Mouse (Mus musculus): Measurements from ENCODE around the gene Slc30a5.
"Not testable (repeated sequence)": the region's sequence is repeated elsewhere in the genome, so short reads cannot be mapped to it uniquely, and the experiment has no call there.

Slc30a5 gene

DNA sequence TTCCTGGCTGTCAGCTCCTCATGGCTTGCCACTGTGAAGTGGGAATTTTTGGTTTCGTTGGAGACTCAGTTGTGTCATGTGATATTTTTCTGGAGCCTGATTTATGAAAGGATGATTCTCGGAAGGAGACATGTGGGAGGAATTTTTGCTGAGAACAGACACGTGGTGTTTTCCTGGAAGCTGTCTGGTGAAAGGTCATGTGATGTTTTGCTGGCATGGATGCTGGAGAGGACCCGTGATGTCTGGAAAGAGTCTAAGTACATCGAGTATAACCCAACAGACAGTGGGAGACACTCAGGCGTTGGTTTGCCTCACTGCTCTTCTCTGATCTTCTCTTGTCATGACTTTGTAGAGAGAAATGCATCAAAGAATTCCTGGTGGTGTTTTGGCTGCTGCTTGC is 8.5 kb upstream of the Slc30a5 start:
- DNase-seq (ENCODE audit: low read depth, low spot score) = no peak

DNA sequence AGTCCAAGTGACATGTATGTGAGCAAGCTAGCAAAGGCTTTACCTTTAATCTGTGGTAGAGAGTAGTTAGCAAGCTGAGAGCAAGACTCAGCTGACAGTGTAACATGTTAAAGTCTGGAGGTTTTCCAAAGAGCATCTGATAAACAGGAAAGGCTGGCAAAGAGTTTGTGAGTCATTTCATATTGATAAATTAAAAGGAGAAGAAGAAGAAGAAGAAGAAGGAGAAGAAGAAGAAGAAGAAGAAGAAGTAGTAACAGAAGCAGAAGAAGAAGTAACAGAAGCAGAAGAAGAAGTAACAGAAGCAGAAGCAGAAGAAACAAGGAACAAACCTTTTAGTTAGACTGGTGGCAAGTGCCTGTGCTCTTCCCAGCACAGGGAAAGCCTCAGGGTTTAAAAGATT is 1.6 kb upstream of the Slc30a5 start:
- no peak for DNase-seq (ENCODE audit: low read depth, low spot score)

DNA sequence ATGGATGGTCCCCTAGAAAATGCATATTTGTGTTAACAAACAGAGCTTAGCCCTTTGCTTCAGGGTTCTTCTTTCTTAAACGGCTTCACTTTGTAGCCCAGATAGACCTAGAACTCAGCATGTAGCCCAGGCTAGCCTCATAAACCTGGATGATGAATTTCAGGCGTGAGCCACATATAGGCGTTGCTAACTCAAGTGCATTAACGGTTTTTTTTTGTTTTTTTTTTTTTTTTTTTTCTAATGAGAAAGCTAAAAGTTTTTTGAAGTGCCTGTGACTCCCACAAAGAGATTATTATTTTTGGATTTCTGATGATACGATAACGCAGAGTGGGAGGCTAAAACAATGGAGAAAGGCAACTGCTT is 394 bp upstream of the Slc30a5 start:
- no peak for DNase-seq (ENCODE audit: low read depth, low spot score)

DNA sequence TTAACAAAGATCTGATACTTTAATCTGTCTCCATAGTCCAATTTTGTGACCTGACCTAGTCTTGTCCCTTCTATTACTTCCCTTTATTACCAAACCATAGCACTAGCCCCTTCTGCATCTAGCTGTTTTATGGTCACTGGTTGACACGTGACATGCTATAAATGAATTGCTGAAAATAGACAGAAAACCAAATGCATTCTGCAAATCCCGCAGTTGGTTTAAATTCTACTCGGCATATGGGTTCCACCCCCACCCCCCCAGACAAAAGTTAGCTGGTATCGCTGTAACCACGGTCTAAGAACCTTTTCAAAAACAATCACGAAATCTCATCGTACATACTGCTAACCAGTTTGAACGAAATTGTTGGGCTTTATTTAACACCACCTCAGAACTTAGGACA is 1.0 kb downstream of the Slc30a5 start:
- DNase-seq (ENCODE audit: low read depth, low spot score) = peak; percentile 29

DNA sequence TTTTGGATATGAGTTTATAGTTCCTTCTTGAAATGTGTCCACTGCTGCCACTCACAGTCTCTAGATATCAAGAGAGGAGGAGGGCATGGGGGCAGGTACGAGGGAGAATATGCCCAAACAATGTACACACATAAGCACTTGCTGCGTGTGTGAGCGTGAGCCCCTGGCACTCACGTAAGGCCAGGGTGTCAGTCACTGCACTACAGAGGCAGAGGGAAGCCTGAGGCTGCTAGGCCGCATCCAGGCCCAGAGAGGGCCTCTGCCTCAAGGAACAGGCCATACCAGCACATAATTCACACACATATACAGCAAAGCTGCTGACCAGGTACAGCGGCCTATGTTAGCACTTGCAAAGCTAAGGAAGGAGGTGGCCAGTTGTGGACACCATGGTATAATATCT is 2.1 kb downstream of the Slc30a5 start:
- no peak for DNase-seq (ENCODE audit: low read depth, low spot score)

DNA sequence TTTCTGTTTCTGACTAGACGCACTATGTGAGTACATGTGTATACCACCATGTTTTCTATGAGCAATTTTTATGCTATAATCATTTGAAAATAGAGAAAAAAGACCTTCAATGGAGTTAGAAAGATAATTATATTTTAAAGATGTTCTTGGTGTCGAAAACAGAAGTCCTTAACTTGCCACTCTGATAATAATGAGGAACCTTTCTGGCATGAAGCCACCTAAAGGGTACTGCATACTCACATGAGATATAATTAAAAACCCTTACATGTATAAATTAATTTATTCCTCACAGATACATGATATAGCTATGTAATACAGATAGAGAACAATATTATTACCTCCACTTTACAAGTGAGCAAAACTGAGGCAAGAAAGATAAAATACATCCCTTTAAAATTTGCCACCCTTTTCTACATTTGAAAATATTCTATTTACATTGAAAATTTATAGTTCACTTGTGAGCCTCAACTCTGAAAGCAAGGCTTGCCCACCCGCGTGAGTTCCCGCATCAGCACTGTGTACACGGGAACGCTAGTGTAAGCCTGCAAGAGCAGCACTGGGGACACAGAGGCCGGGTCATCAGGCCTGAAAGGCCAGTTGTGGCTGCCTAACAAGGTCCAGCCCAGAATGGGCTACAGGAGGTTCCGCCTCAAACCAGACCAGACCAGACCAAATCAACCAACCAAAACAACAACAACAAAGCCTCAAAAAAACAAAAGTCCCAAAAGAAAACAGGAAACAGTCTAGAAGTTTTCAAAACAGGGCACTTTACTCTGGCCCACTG is 7.4 kb downstream of the Slc30a5 start:
- no peak for DNase-seq (ENCODE audit: low read depth, low spot score)

DNA sequence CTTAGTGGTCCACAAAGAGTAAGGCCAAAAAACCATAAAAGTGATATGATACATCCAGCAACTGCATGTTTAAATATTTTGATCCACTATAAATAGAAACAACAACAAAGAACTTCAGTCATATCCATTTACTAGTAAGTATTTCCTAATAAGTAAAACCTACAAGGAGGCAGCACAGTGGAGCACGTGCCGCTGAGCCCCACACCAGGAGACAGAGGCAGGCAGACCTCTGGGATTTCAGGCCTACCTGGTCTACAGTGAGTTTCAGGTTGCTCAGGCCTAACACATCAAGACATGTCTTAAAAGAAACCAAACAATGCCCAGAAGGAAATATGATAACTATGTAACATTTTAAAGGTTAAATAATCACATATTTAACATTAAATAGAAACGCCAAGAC is 8.3 kb downstream of the Slc30a5 start:
- DNase-seq (ENCODE audit: low read depth, low spot score) = no peak

DNA sequence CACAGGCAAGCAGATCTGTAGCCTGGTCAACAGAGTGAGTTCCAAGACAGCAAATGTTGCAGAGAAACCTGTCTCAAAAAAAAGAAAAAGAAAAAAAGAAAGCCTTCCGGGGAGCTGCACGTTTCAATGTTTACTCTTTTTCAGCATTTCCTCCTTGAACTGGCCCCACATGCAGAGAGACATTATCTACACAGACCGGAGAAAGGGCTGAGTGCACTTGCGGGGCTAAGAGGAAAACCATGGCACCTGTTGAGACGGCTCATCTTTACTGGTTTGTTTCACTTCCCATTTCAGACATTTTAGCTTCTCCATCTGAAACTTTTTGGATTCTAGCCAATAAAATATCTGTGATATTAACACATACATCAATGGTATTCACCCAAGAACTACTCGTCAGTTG is 8.9 kb downstream of the Slc30a5 start:
- DNase-seq (ENCODE audit: low read depth, low spot score) = no peak

DNA sequence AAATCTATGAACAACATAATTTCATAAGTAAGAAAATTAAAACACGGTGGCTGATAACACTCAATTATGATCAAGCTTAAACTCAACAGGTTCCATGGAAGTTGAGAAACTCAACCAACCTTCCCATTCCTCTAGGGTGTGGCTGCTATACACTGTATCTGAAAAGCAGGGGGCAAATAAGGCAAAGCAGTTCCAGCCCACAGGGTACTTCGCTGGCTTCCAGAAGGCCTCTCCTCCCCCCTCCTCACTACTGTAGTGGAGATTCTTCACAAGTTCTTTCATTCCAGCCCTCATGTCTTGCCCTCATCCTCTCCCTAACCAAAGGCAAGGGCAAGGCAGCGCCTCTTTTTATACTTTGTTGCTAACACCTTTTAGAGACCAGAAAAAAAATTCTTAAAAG is 9.4 kb downstream of the Slc30a5 start:
- DNase-seq (ENCODE audit: low read depth, low spot score) = no peak

DNA sequence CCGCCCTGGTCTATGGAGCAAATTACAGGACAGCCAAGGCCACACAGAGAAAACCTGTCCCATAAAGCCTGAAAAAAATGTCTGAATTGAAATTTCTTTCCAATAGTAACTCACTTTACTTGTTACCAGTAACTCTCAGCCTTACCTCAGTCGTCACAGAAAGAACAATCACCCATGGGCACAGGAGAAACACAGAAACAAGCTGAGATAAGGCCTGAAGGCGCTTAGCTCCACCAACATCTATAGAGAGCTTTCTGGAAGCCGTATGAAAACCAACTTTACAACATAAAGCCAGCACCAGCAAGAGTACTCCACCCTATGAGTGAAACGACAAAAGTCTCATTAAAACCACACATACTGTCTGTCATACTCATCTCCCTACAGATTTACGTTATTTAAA is 18.8 kb downstream of the Slc30a5 start:
- DNase-seq (ENCODE audit: low read depth, low spot score) = no peak

DNA sequence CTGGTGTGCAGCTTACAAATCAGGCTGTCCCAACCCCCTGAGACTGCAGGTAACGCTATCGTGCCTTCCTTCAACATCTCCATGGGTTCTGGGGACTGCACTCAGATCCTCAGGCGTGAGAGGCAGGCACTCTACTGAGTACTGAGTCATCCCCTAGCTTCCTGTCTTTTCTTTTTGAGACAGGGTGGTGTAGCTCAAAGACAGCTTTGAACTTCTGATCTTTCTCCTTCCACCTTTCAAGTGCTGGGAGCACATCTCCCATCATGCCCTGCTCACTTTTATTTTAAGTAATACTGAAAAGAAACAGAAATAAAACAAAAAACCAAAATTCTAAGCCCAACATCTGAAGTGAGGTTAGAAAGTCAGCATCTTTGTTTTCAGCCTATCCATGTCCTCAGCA is 27.5 kb downstream of the Slc30a5 start:
- DNase-seq (ENCODE audit: low read depth, low spot score) = peak; percentile 7

DNA sequence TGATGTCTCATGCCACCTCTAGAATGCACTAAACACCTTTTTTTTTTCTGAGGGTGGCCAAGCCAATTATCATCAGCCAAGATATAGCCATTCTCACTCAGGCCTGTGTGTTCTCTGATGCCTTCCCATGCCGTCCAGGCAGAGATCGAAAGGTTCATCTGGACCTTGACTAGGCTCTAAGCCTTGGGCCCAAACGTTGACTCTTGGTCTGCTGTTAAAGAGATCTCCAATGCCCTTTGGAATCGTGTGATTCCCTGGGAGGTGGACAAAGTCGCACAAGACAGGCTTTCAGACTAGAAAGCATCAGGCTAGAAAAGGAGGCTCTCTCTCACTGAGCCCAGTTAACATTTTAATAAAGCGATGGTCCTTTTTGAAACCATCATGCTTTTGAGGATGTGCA is 36.1 kb downstream of the Slc30a5 start:
- DNase-seq (ENCODE audit: low read depth, low spot score) = no peak

DNA sequence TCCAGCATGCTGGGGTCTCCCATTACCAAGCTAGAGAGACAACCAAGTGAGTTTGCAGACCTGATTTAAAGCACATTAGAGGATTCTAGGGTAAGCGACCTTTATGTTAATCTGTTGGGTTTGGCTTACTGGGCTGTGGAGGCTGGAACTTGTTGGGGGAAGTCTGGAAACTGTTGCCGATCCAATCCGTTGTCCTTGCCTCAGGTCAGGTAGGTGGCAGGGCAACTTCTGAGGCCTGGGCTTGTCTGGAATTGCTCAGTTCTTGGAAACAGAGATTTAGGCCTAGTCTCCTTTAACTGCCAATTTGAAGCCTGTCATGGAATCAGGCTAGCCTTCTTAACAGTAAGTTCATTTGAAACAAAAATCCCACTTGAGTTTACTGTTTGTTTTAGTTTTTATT is 44.1 kb downstream of the Slc30a5 start:
- no peak for DNase-seq (ENCODE audit: low read depth, low spot score)

DNA sequence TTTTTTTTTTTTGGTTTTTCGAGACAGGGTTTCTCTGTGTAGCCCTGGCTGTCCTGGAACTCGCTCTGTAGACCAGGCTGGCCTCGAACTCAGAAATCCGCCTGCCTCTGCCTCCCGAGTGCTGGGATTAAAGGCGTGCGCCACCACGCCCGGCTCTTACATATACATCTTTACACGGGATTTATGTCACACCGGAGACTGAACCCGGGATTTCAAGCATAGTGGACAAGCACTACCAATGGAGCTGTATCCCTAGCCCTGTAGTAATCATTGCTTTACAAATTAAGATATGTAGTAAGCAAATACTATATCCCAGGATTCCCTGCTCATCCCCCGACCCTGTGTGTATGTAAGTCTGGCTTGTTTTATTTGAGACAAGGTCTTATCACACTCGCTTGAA is 45.2 kb downstream of the Slc30a5 start:
- not testable (repeated sequence) for DNase-seq (ENCODE audit: low read depth, low spot score)

DNA sequence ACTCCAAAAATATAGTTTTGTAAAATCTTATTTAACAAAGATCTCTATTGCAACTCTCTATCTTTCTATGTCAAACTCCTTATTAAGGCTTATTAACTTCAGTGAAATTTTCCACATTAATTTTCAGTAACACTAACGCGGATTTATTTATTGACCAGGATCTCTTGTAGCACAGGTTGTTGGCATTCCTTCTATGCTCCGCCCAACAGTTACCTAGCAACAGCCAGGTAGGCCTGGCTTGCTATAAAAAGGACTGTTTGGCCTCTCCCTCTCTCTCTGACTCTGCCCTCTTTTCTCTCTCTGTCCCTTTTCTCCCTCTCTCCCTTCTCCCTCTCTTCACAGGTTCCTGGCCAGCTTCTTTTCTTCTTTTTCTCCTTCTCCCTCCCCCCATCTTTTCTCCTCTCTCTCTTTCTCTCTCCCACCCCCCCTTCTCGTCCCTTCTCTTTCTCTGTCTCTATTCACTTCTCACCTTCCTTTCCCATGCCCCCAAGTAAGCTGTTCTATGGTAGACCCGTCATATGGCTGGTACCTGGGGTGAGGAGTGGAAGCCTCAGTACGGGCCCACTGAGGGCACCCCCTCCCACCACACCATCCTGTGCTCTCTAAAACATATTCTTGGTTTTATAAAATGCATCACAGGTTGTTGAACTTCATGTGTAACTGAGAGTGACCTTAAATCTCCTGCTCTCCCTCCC is 45.8 kb downstream of the Slc30a5 start:
- DNase-seq (ENCODE audit: low read depth, low spot score) = no peak

DNA sequence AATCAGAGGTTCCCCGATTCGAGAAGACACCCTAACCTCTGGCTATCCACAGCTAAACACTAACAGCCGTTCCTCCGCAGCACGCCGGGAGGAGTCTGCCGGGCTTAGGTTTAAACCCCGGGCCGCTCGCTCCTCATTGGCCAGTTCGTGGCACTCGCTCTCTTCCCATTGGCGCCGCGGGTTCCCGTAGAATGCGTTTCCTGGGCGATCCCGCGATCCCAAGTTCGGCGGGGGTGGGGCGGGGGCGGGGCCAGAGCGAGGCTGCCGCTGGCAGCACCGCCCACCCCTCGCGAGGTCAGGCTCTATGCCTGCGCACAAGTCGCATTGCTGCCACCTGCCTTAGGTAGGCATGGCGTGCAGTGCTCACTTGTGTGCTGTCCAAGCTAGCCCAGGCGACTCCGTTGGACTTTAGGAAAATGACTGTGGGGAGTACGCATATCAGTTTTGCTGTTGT is 46.8 kb downstream of the Slc30a5 start, which contains the start of gene Ccnb1:
Gene Ccnb1 (minus strand): TSS at position 157 of the 454 bp plus-strand sequence.
- DNase-seq (ENCODE audit: low read depth, low spot score) = peak; percentile 95

DNA sequence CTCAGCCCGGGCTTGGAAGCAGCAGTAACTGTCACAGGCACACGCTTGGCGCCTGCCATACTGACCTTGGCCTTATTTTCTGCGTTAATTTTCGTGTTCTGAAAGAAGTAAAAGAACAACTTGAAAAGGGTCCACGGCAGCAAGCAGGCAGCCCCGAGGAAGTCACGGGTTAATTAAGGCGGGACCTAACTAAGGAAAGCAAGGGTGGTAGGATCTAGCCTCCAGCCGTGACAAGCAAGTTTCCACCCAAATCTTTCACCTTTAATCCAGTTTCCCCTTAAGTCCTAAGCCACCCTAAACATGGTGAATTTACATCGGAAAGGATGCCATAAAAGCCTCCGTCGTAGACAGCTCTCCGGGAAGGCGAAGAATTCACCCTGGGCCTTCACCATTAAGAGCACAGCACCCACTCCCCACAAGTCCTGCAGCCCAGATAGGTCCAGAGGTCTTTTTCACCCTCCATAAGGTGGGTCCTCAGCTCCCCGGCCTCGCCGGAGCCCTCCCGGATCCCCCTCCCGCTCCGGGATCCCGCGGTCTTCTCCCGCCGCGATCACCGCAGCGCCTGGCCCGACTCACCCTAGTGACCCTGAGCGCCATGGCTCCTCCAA is 47.3 kb downstream of the Slc30a5 start:
- DNase-seq (ENCODE audit: low read depth, low spot score) = no peak

DNA sequence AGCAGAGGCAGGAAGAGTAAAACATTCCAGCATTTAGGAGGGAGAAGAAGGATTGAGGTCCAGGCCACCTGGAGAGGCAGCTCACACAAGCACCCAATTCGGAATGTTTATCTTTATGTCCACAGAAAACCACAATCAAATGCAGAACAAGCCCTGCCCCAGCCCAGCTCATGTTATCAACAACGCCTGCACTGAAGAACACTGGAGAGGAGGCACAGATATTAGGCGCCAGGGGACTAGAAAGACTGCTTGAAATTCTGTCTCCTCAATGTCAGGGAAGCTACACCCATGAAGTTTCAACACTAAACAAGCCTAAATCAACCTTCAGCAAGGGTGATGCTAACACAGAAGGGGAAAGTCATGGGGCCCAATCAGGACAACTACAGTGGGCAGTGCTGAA is 55.7 kb downstream of the Slc30a5 start:
- no peak for DNase-seq (ENCODE audit: low read depth, low spot score)

DNA sequence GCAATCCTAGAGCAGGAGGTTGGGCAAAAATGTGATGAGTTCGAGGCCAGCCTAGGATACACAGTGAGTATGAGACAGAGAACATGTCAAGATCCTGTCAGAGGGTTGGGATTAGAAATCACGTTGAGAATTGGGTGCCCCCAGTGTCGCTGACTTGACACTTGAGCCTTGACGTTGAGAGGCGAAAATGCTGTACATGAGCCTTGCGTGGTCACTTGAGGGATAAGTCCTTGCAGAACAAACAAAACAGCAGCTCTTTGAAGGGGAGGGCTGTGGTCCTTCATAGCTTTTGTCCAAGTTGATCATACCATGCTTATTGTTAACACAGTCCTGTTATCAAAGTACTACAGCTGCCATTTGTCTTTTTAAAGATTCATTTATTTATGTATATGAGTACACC is 56.5 kb downstream of the Slc30a5 start:
- DNase-seq (ENCODE audit: low read depth, low spot score) = no peak

DNA sequence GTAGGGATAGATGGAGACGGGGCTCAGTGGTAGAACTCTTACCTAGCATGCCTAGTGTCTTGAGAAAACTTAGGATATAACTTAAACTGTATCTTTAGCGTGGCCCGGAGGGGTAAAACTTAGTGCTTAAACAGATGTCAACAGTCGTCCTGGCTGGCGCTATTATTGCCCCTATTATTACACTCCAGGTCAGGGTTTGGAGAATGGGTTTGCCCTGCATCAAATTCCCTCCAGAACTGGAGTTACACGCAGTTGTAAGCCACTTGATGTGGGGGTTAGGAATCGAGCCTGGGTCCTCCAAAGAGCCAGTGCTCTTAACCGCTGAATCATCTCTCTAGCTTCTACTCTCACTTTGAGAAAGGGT is 57.2 kb downstream of the Slc30a5 start:
- DNase-seq (ENCODE audit: low read depth, low spot score) = peak; percentile 4

DNA sequence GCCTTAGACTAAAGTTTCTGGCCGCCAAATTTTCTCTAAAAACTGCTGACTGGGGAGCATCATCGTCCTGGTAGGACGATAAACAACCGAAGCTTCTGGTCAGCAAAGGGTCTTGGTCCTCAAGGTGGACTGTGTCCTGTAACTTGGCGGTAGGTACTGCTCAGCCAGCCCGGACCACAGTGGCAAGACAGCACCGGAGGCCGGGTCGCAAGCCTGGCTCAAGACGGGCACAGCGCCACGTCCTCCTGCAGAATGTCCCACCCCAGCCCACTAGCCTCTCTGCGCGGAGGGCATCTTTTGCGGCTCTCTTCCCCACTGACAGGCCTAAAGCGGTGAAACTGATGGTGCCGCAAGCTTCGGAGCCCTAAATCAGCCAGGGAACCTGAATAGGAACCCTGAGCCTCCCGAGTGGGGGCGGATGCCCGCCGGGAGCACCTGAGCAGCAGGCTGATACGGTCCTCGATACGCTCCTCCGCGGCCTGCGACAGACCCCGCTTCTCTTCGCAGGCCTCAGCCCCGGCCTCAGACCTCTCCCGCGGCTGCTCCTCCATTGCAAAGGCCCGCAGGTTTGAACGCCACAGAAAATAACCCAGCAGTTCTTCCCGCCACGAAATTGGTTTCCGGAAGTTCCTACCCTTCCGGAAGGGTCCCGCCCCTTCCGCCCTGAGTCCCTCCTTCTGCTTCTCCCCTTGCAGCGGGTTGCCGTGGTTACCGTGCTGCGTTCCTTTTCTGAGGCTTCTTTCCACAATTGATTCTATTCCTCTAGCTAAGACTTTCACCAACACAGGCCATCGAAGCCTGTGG is 57.8 kb downstream of the Slc30a5 start, which contains the start of gene Cenph:
Gene Cenph (minus strand): TSS at position 648 of the 804 bp plus-strand sequence.
- peak; percentile 92 for DNase-seq (ENCODE audit: low read depth, low spot score)

DNA sequence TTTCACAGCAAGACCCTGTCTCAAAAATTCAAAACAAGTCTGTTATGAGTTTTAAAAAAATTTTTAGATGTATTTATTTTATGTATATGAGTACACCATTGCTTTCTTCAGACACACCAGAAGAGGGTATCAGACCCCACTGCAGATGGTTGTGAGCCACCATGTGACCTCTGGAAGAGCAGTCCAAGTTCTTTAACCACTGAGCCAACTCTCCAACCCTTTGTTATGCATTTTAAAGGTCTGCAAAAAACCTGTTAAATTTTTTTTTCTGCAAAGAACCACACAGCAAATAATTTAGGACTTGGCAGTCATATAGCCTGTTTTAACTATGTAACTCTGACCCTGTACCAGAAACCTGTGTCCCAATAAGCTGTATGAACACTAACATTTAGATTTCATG is 58.5 kb downstream of the Slc30a5 start:
- no peak for DNase-seq (ENCODE audit: low read depth, low spot score)

Measured in brain, adult 2 months (tissue).